Comparison of ENCODE assay signal across 13 mouse cellular contexts in genomic region chr15:83497299-83497698, GRCm38 (mm10). TPM values are rescaled to one million over a fixed set of nuclear protein-coding genes. Genes with fewer than 3 reads are reported as not detected.
DNase-seq lines count a peak whose midpoint lies in the region; ATAC-seq and TF ChIP-seq lines count a peak whose summit lies in the region.
"Had no signal": no experiment of that assay in that cellular context is flagged by ENCODE, and none has a peak within 500 bp of the region (broad histone marks: within the 10 kb centered on the region; RNA-seq: fewer than 3 reads in every experiment).

No protein-coding gene starts in this region.

- 98% methylated on average over 6 of the region's 6 CpGs for WGBS in kidney, adult 2 months
- WGBS in kidney, embryonic 15.5 days: 93% methylated on average over 6 of the region's 6 CpGs

- no peak overlapping the region for H3K9ac ChIP-seq in kidney, embryonic 15.5 days

- no peak overlapping the region for H3K4me2 ChIP-seq in kidney, embryonic 15.5 days

- no peak overlapping the region for H3K4me3 ChIP-seq in kidney, adult 2 months (ENCODE audit: insufficient read depth, low read depth, low read length)
- no peak overlapping the region for H3K4me3 ChIP-seq in kidney, embryonic 15.5 days (replicated peaks)
- H3K4me3 ChIP-seq in testis, adult 2 months (ENCODE audit: control insufficient read depth, low read depth, low read length): no peak overlapping the region

- no peaks in the 10 kb centered on the region for H3K4me1 ChIP-seq in kidney, adult 2 months (ENCODE audit: control insufficient read depth, insufficient read depth, low read length)
- no peaks in the 10 kb centered on the region; the same call in 1 of the 2 replicates for H3K4me1 ChIP-seq in kidney, embryonic 15.5 days
- H3K4me1 ChIP-seq in testis, adult 2 months (ENCODE audit: control insufficient read depth, insufficient read depth, low read length): peaks cover 13% of the 10 kb centered on the region

- no peak for TF ChIP-seq POLR2A in kidney, adult 2 months (IDR thresholded peaks at IDR 0.05; ENCODE audit: low read depth, low read length)
- no peak for TF ChIP-seq POLR2A in testis, adult 2 months (IDR thresholded peaks at IDR 0.05; ENCODE audit: control insufficient read depth, low read depth, low read length)

- H3K36me3 ChIP-seq in kidney, adult 2 months (ENCODE audit: control insufficient read depth, insufficient read depth, low read length): no peaks in the 10 kb centered on the region; the same call in 1 of the 2 replicates
- peaks cover 69% of the 10 kb centered on the region for H3K36me3 ChIP-seq in kidney, embryonic 15.5 days
- H3K36me3 ChIP-seq in testis, adult 2 months (ENCODE audit: control insufficient read depth, insufficient read depth, low read length): no peaks in the 10 kb centered on the region; the same call in 1 of the 2 replicates

- no peaks in the 10 kb centered on the region for H3K9me3 ChIP-seq in kidney, embryonic 15.5 days (replicated peaks)

- no peak for ATAC-seq in kidney, embryonic 15.5 days (replicated peaks; ENCODE audit: low FRiP score)
- ATAC-seq in erythroblast, adult 5-6 weeks (replicated peaks; ENCODE audit: low FRiP score, poor library complexity, severe bottlenecking): no peak

- TF ChIP-seq CTCF in kidney, adult 2 months (conservative IDR thresholded peaks at IDR 0.05; ENCODE audit: insufficient read depth, insufficient read length, low read depth, low read length): peak; percentile 46
- peak; percentile 2; the same call in 1 of the 2 replicates for TF ChIP-seq CTCF in testis, adult 2 months (IDR thresholded peaks at IDR 0.05; ENCODE audit: control insufficient read depth, insufficient read depth, insufficient replicate concordance, low read depth, low read length)

- peak; percentile 15 for DNase-seq in kidney, adult 2 months
- no peak for DNase-seq in testis, postnatal 14 days (ENCODE audit: low spot score)
- DNase-seq in R1 (ENCODE audit: low read depth, low spot score): peak; percentile 67
- DNase-seq in thymus, postnatal 36 days: peak; percentile 19 to 22
- DNase-seq in ovary, postnatal 10 days (ENCODE audit: low spot score): no peak
- DNase-seq: heart, adult 18-20 months; kidney, adult 9 months; right cerebral cortex, postnatal 4 days had no signal

- no peaks in the 10 kb centered on the region for H3K27me3 ChIP-seq in kidney, adult 2 months (replicated peaks; ENCODE audit: control insufficient read depth, insufficient read depth, low read length)
- H3K27me3 ChIP-seq in kidney, embryonic 15.5 days: no peaks in the 10 kb centered on the region
- no peaks in the 10 kb centered on the region for H3K27me3 ChIP-seq in testis, adult 2 months (ENCODE audit: control insufficient read depth, insufficient read depth, low read length)

- no peak overlapping the region for H3K27ac ChIP-seq in kidney, adult 2 months (ENCODE audit: insufficient read depth, low read depth, low read length)
- no peak overlapping the region for H3K27ac ChIP-seq in kidney, embryonic 15.5 days
- no peak overlapping the region for H3K27ac ChIP-seq in testis, adult 2 months (ENCODE audit: control insufficient read depth, insufficient read depth, low read depth, low read length)

RNA-seq across cellular contexts. Expression of gene Ttll1, which starts 13.4 kb away (rescaled TPM):
- 10.3 and 11.1 TPM in 2 replicates for polyA plus RNA-seq in kidney, adult 2 months (2012; rRNA removed)
- polyA plus RNA-seq in kidney, embryonic 15.5 days (2015; fragmentation: Nextera tagmentation; extraction: Ambion mirVana): 25.3 and 28.7 TPM in 2 replicates
- 25.2 and 28.8 TPM in 2 replicates for polyA plus RNA-seq in testis, adult 2 months (2012; rRNA removed)
- 8.4 and 8.5 TPM in 2 replicates for total RNA-seq in erythroblast, adult 5-6 weeks (2015; ENCODE audit: low replicate concordance)
- total RNA-seq in erythroblast, adult 5-6 weeks (2017; ENCODE audit: low replicate concordance): 1.8 and 8.3 TPM in 2 replicates

RNA-seq across cellular contexts. Expression of gene Bik, which starts 29.4 kb away (rescaled TPM):
- polyA plus RNA-seq in kidney, adult 2 months (2012; rRNA removed): 18.9 and 20.8 TPM in 2 replicates
- 10.6 and 11.0 TPM in 2 replicates for polyA plus RNA-seq in kidney, embryonic 15.5 days (2015; fragmentation: Nextera tagmentation; extraction: Ambion mirVana)
- 9.8 and 11.0 TPM in 2 replicates for polyA plus RNA-seq in testis, adult 2 months (2012; rRNA removed)
- total RNA-seq in erythroblast, adult 5-6 weeks (2015; ENCODE audit: low replicate concordance): not detected in 2 replicates
- 0.84 TPM in 1 of 2 replicates, not detected in the other for total RNA-seq in erythroblast, adult 5-6 weeks (2017; ENCODE audit: low replicate concordance)
- total RNA-seq: hematopoietic stem cell, adult 5-6 weeks; monocyte, adult 5-6 weeks had no signal

RNA-seq across cellular contexts. Expression of gene Pacsin2, which starts 32.9 kb away (rescaled TPM):
- polyA plus RNA-seq in kidney, adult 2 months (2012; rRNA removed): 116 and 126 TPM in 2 replicates
- 74.6 and 76.4 TPM in 2 replicates for polyA plus RNA-seq in kidney, embryonic 15.5 days (2015; fragmentation: Nextera tagmentation; extraction: Ambion mirVana)
- polyA plus RNA-seq in testis, adult 2 months (2012; rRNA removed): 103 and 108 TPM in 2 replicates
- total RNA-seq in erythroblast, adult 5-6 weeks (2015; ENCODE audit: low replicate concordance): 102 and 137 TPM in 2 replicates
- 285 and 310 TPM in 2 replicates for total RNA-seq in erythroblast, adult 5-6 weeks (2017; ENCODE audit: low replicate concordance)

Comparison
In these comparisons a context has a peak if more than half of its experiments do, and no peak if none do; other contexts are left out.
1. DNase-seq: peak in kidney, adult 2 months (single experiment), R1 (single experiment) and thymus, postnatal 36 days (2 of 2); none in testis, postnatal 14 days (single experiment) and ovary, postnatal 10 days (single experiment).